Mouse (Mus musculus) adrenal gland, postnatal 36 days (tissue): ENCODE measurements around the gene Dgkh. TPM values are rescaled to one million over a fixed set of nuclear protein-coding genes. Genes with fewer than 3 reads are reported as not detected.

Experiments used
- DNase-seq, 2 experiments: peaks; one replicate each; pipeline ENCODE4 v3.0.0; 2021; ENCODE audit warnings: mixed read lengths in 1 of 2
- total RNA-seq, 2 experiments: library from RNA; stranded (reverse); gene quantifications; 2 replicates each; pipeline ENCODE4 v1.2.3; 2021

Gene Dgkh
- total RNA-seq, 2 experiments from 2014 or later: 7.4 to 14.4 TPM

- DNase-seq: peak; percentile 96 to 97
Observed at GRCm38 (mm10) chr14:78536281-78537165, 196.1 kb downstream of the Dgkh start, which contains the start of gene Akap11. Gene Akap11 (minus strand): TSS chr14:78536808.

- DNase-seq: no peak
Observed at GRCm38 (mm10) chr14:78535366-78535765, 197.2 kb downstream of the Dgkh start.

- DNase-seq: no peak
Observed at GRCm38 (mm10) chr14:78534651-78535050, 197.9 kb downstream of the Dgkh start.

GRCm38 (mm10) chr14:78533701-78534100, 198.9 kb downstream of the Dgkh start:
- no peak for DNase-seq

GRCm38 (mm10) chr14:78532345-78532744, 200.2 kb downstream of the Dgkh start:
- no peak for DNase-seq

- DNase-seq: no peak
Observed at GRCm38 (mm10) chr14:78530256-78530655, 202.3 kb downstream of the Dgkh start.

- DNase-seq: no peak
Observed at GRCm38 (mm10) chr14:78528461-78529425, 203.8 kb downstream of the Dgkh start.

- no peak for DNase-seq
Observed at GRCm38 (mm10) chr14:78526907-78527306, 205.7 kb downstream of the Dgkh start.

GRCm38 (mm10) chr14:78526475-78526874, 206.1 kb downstream of the Dgkh start:
- no peak for DNase-seq

- no peak for DNase-seq
Observed at GRCm38 (mm10) chr14:78525611-78526457, 206.7 kb downstream of the Dgkh start.

GRCm38 (mm10) chr14:78525059-78525458, 207.5 kb downstream of the Dgkh start:
- no peak for DNase-seq

- no peak for DNase-seq
Observed at GRCm38 (mm10) chr14:78510713-78511112, 221.9 kb downstream of the Dgkh start.

- peak in 1 of 2 experiments; percentile 15 for DNase-seq
Observed at GRCm38 (mm10) chr14:78509791-78510190, 222.8 kb downstream of the Dgkh start.

Other genes starting within 250 kb of the Dgkh start
- gene Akap11, start 196.0 kb downstream of the Dgkh start, total RNA-seq: 10 to 100 TPM; 47.9 to 51.7 TPM
- 100 to 1,000 TPM; 146 to 169 TPM for gene Vwa8, start 116.3 kb upstream of the Dgkh start, total RNA-seq